Mouse (Mus musculus): ENCODE data around the gene Greb1.

DNA sequence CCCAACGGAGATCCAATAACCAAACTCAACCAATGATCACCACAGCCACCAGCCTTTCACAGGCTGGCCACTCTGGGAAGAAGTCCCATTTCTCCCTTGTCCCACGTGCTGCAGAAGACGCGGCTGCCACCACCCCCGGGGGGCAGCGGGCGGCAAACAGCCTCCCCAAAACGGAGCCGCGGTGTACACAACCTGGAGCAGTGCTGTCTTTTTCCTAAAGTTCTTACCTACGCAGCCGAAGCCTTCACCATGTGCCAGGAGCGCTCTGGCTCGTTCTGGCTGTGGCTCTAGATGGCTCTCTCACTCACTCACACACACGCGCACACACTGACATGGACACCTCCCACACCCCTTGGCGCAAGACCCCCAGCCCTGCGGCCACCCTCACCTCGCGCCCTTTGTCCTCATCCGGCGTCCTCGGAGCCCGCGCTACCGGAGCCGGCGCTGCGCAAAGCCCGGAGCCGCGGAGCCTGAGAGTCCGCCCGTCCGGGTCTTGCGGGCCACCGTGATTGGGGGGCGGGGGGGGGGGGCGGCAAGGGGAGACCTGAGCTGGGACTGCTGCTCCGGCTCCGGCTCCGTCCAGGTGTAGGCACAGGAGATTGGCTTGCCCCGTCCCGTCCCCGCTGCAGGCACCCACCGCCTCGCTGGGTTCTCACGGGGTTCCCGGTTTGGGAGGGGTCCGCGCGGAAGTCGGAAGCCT lies at the start of gene Greb1:
- TF ChIP-seq USF1 (IDR thresholded peaks at IDR 0.05; ENCODE audit: low read depth) (no peak), TCF12 (IDR thresholded peaks at IDR 0.05; ENCODE audit: insufficient read depth, poor library complexity, severe bottlenecking) (no peak), REST (IDR thresholded peaks at IDR 0.05; ENCODE audit: insufficient read depth, insufficient read length) (no peak), POLR2A (IDR thresholded peaks at IDR 0.05; ENCODE audit: insufficient read length, low read depth) (no peak), MAX (IDR thresholded peaks at IDR 0.05; ENCODE audit: low read depth) (no peak), CEBPB (IDR thresholded peaks at IDR 0.05; ENCODE audit: insufficient read depth, poor library complexity, severe bottlenecking) (no peak), POLR2AphosphoS2 (IDR thresholded peaks at IDR 0.05; ENCODE audit: insufficient read length, low read depth) (no peak), MYOG (IDR thresholded peaks at IDR 0.05; ENCODE audit: control insufficient read depth in 1 of 3, insufficient read depth in 1 of 3, insufficient read length in 2 of 3, low read depth in 2 of 3) (no peak)

All from myocyte (in vitro differentiated cells).